Mouse (Mus musculus): ENCODE measurements around the gene Olfr866.

- TF ChIP-seq ETS1 (IDR thresholded peaks at IDR 0.05; ENCODE audit: low read depth, low read length): no peak
- no peak for TF ChIP-seq ZC3H11A (IDR thresholded peaks at IDR 0.05; ENCODE audit: low read depth, low read length)
- no peak for TF ChIP-seq POLR2A (IDR thresholded peaks at IDR 0.05; ENCODE audit: control insufficient read depth in 1 of 2, insufficient read depth in 1 of 2, low read depth in 1 of 2, low read length in 2 of 2, poor library complexity in 1 of 2)
- no peak for TF ChIP-seq KAT2A (conservative IDR thresholded peaks at IDR 0.05; ENCODE audit: low read depth, low read length)
- TF ChIP-seq NELFE (IDR thresholded peaks at IDR 0.05; ENCODE audit: low read depth, low read length): no peak
- TF ChIP-seq ZKSCAN1 (IDR thresholded peaks at IDR 0.05; ENCODE audit: low read depth, low read length): no peak
- no peak for TF ChIP-seq CHD2 (IDR thresholded peaks at IDR 0.05; ENCODE audit: low read length)
- TF ChIP-seq MAFK (IDR thresholded peaks at IDR 0.05; ENCODE audit: borderline replicate concordance, low read depth, low read length): no peak
- TF ChIP-seq USF1 (IDR thresholded peaks at IDR 0.05; ENCODE audit: low read depth, low read length): no peak
- no peak for TF ChIP-seq E2F4 (IDR thresholded peaks at IDR 0.05; ENCODE audit: borderline replicate concordance, low read depth, low read length)
- TF ChIP-seq MAX (IDR thresholded peaks at IDR 0.05; ENCODE audit: low read length): no peak
- no peak for TF ChIP-seq CTCF (IDR thresholded peaks at IDR 0.05 in 2 of 3, conservative IDR thresholded peaks at IDR 0.05 in 1 of 3; ENCODE audit: control insufficient read depth in 1 of 3, insufficient read depth in 1 of 3, low read depth in 2 of 3, low read length in 3 of 3, poor library complexity in 1 of 3, severe bottlenecking in 1 of 3)
- no peak for TF ChIP-seq GABPA (IDR thresholded peaks at IDR 0.05; ENCODE audit: low read depth, low read length)
- no peak for TF ChIP-seq RAD21 (IDR thresholded peaks at IDR 0.05; ENCODE audit: low read depth, low read length)
Measured at GRCm38 (mm10) chr9:20047964-20048363, 20.1 kb upstream of the Olfr866 start.
